Mouse (Mus musculus): ENCODE measurements around the gene Abhd15. TPM values are rescaled to one million over a fixed set of nuclear protein-coding genes. Genes with fewer than 3 reads are reported as not detected.

Gene Abhd15
- polyA plus RNA-seq, 1 experiment: 3.8 TPM

DNA sequence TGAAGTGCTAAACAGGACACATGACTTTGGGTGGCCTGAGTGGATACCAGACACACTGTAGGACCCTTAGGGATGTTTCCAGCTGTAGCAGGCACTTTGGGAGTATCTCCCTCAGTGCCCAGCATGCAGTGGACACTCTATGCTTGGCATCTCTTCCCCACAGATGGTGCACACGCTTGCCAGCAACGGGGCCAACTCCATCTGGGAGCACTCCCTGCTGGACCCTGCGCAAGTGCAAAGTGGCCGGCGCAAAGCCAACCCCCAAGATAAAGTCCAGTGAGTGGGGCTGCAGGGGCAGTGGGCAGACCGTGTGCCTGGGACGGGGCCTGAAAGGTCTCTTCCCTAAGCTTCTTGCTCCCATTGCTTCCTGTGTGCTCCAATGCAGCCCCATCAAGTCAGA lies 15.6 kb upstream of the Abhd15 start:
- no peak for DNase-seq
- WGBS: 73% methylated on average over 7 of the region's 7 CpGs

DNA sequence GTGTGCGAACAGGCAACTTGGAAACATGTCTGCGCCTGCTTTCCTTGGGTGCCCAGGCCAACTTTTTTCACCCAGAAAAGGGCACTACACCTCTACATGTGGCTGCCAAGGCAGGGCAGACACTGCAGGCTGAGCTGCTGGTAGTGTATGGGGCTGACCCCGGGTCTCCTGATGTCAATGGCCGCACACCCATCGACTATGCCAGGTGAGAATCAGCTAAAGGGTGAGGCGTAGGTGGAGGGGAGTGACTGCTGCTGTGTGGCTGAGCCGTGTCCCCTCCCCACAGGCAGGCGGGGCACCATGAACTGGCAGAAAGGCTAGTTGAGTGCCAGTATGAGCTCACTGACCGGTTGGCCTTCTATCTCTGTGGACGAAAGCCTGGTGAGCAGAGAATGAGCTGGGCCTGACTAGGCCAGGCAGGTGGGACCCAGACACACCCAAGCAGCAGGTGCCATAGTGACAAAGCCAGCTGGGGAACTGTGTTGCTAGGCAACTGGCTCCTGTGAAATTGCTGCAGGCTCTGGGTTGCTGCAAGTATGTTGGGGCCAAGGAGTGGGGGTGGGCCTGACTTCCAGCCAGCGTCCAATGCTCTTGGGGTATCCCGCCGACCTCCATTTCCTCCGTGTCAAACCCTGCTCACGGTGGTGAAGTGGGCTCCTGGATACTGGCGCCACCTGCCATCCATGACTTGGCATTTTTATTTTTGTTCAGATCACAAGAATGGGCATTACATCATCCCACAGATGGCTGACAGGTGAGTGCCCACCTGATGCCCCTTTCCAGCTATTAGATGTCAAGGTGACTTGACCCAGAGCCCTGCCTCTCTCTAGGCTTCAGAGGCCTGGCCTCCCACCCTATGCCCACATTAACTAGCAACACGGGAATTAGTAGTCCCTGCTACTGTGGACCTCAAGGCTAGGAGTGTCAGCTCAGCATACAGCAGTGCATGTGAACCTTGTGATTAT lies 14.3 kb upstream of the Abhd15 start:
- 76% methylated on average over 17 of the region's 17 CpGs for WGBS
- DNase-seq: no peak
- peaks cover 38% of the 10 kb centered on the region for H3K4me1 ChIP-seq (ENCODE audit: control insufficient read depth, insufficient read depth, low read length)
- TF ChIP-seq POLR2A (IDR thresholded peaks at IDR 0.05; ENCODE audit: borderline replicate concordance, extremely low read depth, low read depth, low read length) (no peak), CTCF (IDR thresholded peaks at IDR 0.05; ENCODE audit: insufficient read depth, low read length) (no peak)
- no peak overlapping the region for H3K4me3 ChIP-seq (replicated peaks; ENCODE audit: extremely low read depth, low read depth, low read length)

More for the DNA sequence above, 15.6 kb upstream of the Abhd15 start:
- H3K4me3 ChIP-seq (replicated peaks; ENCODE audit: extremely low read depth, low read depth, low read length): no peak overlapping the region
- H3K4me1 ChIP-seq (ENCODE audit: control insufficient read depth, insufficient read depth, low read length): peaks cover 44% of the 10 kb centered on the region
- TF ChIP-seq POLR2A (IDR thresholded peaks at IDR 0.05; ENCODE audit: borderline replicate concordance, extremely low read depth, low read depth, low read length): no peak
- no peak for TF ChIP-seq CTCF (IDR thresholded peaks at IDR 0.05; ENCODE audit: insufficient read depth, low read length)

DNA sequence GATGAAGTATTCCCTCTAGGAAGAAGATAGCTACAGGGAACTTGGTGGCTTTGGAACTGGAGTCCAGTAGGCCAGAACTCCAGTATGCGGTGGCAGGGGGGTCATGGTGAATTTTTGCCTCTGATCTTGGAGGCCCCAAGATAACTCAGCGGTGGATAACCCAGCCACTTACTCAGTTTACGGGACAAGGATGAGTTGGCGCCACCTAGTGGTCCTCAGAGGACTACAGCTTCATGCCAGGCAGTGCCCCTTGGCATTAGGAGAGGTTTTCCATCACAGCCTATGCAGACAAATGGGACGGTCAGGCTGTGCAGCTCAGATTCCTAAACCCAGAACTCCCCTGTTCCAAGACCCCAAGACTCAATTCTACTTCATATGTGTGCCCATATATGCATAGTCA lies 13.5 kb upstream of the Abhd15 start:
- whole genome bisulfite sequencing: 9% methylated on average over 5 of the region's 5 CpGs
- TF ChIP-seq POLR2A (IDR thresholded peaks at IDR 0.05; ENCODE audit: borderline replicate concordance, extremely low read depth, low read depth, low read length) (no peak), CTCF (IDR thresholded peaks at IDR 0.05; ENCODE audit: insufficient read depth, low read length) (peak; percentile 94)
- no peak overlapping the region for H3K4me3 ChIP-seq (replicated peaks; ENCODE audit: extremely low read depth, low read depth, low read length)

DNA sequence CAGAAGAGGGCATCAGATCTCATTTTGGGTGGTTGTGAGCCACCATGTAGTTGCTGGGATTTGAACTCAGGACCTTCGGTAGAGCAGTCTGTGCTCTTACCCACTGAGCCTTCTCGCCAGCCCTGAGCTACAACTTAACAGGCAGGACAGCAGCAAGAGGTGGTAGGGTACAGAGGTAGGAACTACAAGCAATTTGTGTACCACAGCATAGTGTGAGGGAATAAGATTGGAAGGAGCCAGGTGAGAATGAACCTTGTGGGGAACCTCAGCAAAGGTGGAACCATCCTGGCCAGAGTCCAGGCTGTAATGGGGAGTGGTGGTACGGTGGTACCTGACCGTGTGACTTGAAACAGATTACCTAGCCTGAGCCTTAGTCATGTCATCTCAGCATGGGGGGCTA lies 12.9 kb upstream of the Abhd15 start:
- DNase-seq: no peak
- 94% methylated on average over 4 of the region's 4 CpGs for WGBS
- TF ChIP-seq POLR2A (IDR thresholded peaks at IDR 0.05; ENCODE audit: borderline replicate concordance, extremely low read depth, low read depth, low read length) (no peak), CTCF (IDR thresholded peaks at IDR 0.05; ENCODE audit: insufficient read depth, low read length) (no peak)
- peaks cover 30% of the 10 kb centered on the region for H3K4me1 ChIP-seq (ENCODE audit: control insufficient read depth, insufficient read depth, low read length)
- no peak overlapping the region for H3K4me3 ChIP-seq (replicated peaks; ENCODE audit: extremely low read depth, low read depth, low read length)

More for the DNA sequence above, 13.5 kb upstream of the Abhd15 start:
- peak; percentile 75 for DNase-seq
- H3K4me1 ChIP-seq (ENCODE audit: control insufficient read depth, insufficient read depth, low read length): peaks cover 33% of the 10 kb centered on the region

DNA sequence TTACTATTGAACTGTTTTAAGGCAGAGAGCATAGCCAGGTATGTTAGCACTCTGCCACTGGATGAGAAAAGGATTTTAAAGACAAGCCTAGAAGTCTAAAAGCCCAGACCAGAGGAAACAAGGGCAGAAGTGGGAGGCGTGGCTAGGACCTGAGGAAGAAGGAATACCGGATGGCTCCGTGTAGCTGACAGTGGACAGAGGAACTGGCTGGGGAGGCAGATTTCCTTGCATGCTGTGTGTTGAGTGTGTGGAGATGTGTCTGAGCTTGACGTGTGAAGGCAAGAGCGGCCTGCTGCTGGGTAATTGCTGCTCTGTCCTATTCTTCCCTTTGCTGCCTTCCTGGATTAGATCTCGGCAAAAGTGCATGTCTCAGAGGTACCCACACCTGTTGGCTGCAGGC lies 12.4 kb upstream of the Abhd15 start:
- no peak overlapping the region for H3K4me3 ChIP-seq (replicated peaks; ENCODE audit: extremely low read depth, low read depth, low read length)
- no peak for TF ChIP-seq CTCF (IDR thresholded peaks at IDR 0.05; ENCODE audit: insufficient read depth, low read length)
- no peak for TF ChIP-seq POLR2A (IDR thresholded peaks at IDR 0.05; ENCODE audit: borderline replicate concordance, extremely low read depth, low read depth, low read length)
- no peak for DNase-seq
- H3K4me1 ChIP-seq (ENCODE audit: control insufficient read depth, insufficient read depth, low read length): peaks cover 26% of the 10 kb centered on the region
- 69% methylated on average over 6 of the region's 6 CpGs for WGBS

DNA sequence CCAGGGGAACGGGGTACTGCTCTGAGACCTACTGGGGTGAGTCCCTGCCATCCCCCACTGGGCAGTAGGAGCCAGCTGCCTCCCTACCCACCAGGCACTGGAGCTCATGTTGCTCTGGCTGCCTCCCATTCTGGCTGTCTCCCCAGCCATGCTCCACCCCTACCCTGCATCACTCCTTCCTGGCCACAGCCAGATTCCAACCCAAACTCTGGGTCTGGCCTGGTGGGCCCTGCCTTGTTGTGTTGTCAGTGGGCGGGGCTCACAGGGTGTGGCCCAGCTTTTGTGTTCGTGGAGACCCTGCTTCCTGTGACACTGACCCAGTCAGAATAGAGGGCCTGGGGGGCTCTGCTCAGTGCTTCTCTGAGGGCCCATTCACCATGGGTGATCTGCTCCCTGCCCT lies 11.4 kb upstream of the Abhd15 start:
- peaks cover 22% of the 10 kb centered on the region for H3K4me1 ChIP-seq (ENCODE audit: control insufficient read depth, insufficient read depth, low read length)
- H3K4me3 ChIP-seq (replicated peaks; ENCODE audit: extremely low read depth, low read depth, low read length): no peak overlapping the region
- no peak for TF ChIP-seq POLR2A (IDR thresholded peaks at IDR 0.05; ENCODE audit: borderline replicate concordance, extremely low read depth, low read depth, low read length)
- TF ChIP-seq CTCF (IDR thresholded peaks at IDR 0.05; ENCODE audit: insufficient read depth, low read length): no peak
- WGBS: 60% methylated on average over 3 of the region's 3 CpGs
- no peak for DNase-seq

DNA sequence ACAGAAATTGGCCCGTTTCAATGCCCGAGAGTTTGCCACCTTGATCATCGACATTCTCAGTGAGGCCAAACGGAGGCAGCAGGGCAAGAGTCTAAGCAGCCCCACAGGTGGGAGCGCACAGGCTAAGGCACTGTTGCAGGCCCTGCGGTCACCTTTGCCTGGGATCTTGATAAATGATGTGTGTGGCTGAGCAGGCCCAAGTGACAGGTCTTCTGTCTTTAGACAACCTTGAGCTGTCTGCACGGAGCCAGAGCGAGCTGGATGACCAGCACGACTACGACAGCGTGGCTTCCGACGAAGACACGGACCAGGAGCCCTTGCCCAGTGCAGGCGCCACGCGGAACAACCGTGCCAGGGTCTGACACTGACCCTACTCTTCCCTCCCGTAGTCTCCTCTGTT lies 10.5 kb upstream of the Abhd15 start:
- peaks cover 21% of the 10 kb centered on the region for H3K4me1 ChIP-seq (ENCODE audit: control insufficient read depth, insufficient read depth, low read length)
- H3K4me3 ChIP-seq (replicated peaks; ENCODE audit: extremely low read depth, low read depth, low read length): no peak overlapping the region
- DNase-seq: no peak
- 91% methylated on average over 19 of the region's 19 CpGs for WGBS
- TF ChIP-seq CTCF (IDR thresholded peaks at IDR 0.05; ENCODE audit: insufficient read depth, low read length) (no peak), POLR2A (IDR thresholded peaks at IDR 0.05; ENCODE audit: borderline replicate concordance, extremely low read depth, low read depth, low read length) (no peak)

DNA sequence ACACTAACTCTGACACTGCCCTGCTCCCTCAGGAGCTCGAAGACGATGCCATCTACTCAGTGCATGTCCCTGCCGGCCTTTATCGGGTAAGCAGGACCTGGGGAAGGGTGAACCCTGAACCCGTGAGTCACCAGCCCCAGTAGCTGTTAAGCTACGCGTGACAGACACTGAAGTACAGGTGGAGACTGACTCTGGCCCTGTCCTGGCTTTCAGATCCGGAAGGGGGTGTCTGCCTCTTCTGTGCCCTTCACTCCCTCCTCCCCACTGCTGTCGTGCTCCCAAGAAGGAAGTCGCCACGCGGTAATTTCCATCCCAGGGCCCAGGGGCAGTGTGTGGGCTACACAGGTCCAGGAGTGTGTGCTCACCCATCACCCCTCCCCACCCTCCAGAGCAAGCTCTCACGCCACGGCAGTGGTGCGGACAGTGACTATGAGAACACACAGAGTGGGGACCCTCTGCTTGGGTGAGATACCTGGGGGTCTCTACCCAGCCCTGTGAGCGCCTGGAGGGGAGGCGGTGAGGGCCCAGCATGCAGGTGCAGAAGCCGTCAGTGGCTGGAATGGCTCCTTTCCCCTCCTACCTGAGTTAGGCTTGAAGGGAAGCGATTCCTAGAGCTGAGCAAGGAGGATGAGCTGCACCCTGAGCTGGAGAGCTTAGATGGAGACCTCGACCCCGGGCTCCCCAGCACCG lies 9.5 kb upstream of the Abhd15 start:
- no peak overlapping the region for H3K4me3 ChIP-seq (replicated peaks; ENCODE audit: extremely low read depth, low read depth, low read length)
- DNase-seq: peak; percentile 2
- peaks cover 21% of the 10 kb centered on the region for H3K4me1 ChIP-seq (ENCODE audit: control insufficient read depth, insufficient read depth, low read length)
- TF ChIP-seq POLR2A (IDR thresholded peaks at IDR 0.05; ENCODE audit: borderline replicate concordance, extremely low read depth, low read depth, low read length) (no peak), CTCF (IDR thresholded peaks at IDR 0.05; ENCODE audit: insufficient read depth, low read length) (no peak)
- WGBS: 81% methylated on average over 22 of the region's 22 CpGs

DNA sequence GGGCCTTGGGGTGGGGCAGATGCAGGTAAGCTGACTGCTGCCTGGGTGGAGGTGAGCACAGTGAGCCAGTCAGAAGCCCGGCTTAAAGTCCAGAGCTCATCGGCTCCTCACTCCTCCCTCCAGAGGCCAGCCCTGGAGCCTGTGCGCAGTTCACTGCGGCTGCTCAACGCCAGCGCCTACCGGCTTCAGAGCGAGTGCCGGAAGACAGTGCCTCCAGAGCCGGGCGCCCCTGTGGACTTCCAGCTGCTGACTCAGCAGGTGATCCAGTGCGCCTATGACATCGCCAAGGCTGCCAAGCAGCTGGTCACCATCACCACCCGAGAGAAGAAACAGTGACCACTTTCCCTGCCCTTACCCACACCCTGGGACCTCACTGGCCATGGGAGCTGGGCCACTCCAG lies 8.6 kb upstream of the Abhd15 start:
- DNase-seq: peak; percentile 8
- peaks cover 21% of the 10 kb centered on the region for H3K4me1 ChIP-seq (ENCODE audit: control insufficient read depth, insufficient read depth, low read length)
- 80% methylated on average over 14 of the region's 14 CpGs for WGBS
- no peak for TF ChIP-seq POLR2A (IDR thresholded peaks at IDR 0.05; ENCODE audit: borderline replicate concordance, extremely low read depth, low read depth, low read length)
- no peak for TF ChIP-seq CTCF (IDR thresholded peaks at IDR 0.05; ENCODE audit: insufficient read depth, low read length)
- H3K4me3 ChIP-seq (replicated peaks; ENCODE audit: extremely low read depth, low read depth, low read length): no peak overlapping the region

All from lung, adult 2 months (tissue).